Mouse (Mus musculus) kidney, adult 11 months (tissue): ENCODE measurements at regions not wholly inside any gene's neighbourhood (a gene's known extent, or its start where the extent isn't known, plus 50 kb on each side); places are given as distances from the start of the nearest gene placed in this dataset.
A peak's percentile ranks its signal among the peaks of the same experiment; 100 is the strongest.

ENCODE experiments used
- DNase-seq: peaks from one replicate; pipeline ENCODE4 v3.0.0; 2022

- no peak for DNase-seq
Measured at GRCm38 (mm10) chr7:142593729-142594375, 61.4 kb downstream of the Mrpl23 start.

- no peak for DNase-seq
Measured at GRCm38 (mm10) chr7:142595412-142595811, 62.9 kb downstream of the Mrpl23 start.

- DNase-seq: peak; percentile 10
Measured at GRCm38 (mm10) chr7:142596211-142596610, 63.7 kb downstream of the Mrpl23 start.

GRCm38 (mm10) chr7:142597961-142598360, 65.5 kb downstream of the Mrpl23 start:
- no peak for DNase-seq

GRCm38 (mm10) chr7:142599942-142600341, 66.7 kb downstream of the Igf2 start:
- DNase-seq: no peak

GRCm38 (mm10) chr7:142600400-142600799, 66.2 kb downstream of the Igf2 start:
- DNase-seq: no peak
